Mouse (Mus musculus) liver, adult 2 months (tissue): ENCODE measurements at regions not wholly inside any gene's neighbourhood (a gene's known extent, or its start where the extent isn't known, plus 50 kb on each side); places are given as distances from the start of the nearest gene placed in this dataset.

Experiments used
- DNase-seq: peaks from one replicate; pipeline ENCODE4 v3.0.0-alpha.2; 2011; ENCODE audit warnings: low read depth, low spot score; ENCODE audit errors: extremely low read depth
- H3K27ac ChIP-seq: fragments of 200-500 bp; replicated peaks from 2 replicates; pipeline ENCODE4 v1.5.1; 2012; ENCODE audit warnings: low read depth, mild to moderate bottlenecking, control low read depth, inconsistent platforms, low read length; ENCODE audit not compliant: insufficient read depth
- H3K27me3 ChIP-seq: fragments of 200-500 bp; 2 replicates; pipeline ENCODE4 v1.6.1; 2012; ENCODE audit warnings: mild to moderate bottlenecking, moderate library complexity, low read length, inconsistent platforms; ENCODE audit not compliant: control insufficient read depth, insufficient read depth
- H3K36me3 ChIP-seq: fragments of 200-500 bp; 2 replicates; pipeline ENCODE4 v1.6.1; 2012; ENCODE audit warnings: low read length, inconsistent platforms; ENCODE audit not compliant: control insufficient read depth, insufficient read depth
- H3K4me1 ChIP-seq: fragments of 200-500 bp; 2 replicates; pipeline ENCODE4 v1.6.1; 2011; ENCODE audit warnings: low read length; ENCODE audit not compliant: control insufficient read depth, insufficient read depth
- H3K4me3 ChIP-seq: fragments of 200-500 bp; 2 replicates; pipeline ENCODE4 v1.5.1; 2011; ENCODE audit warnings: low read depth, mild to moderate bottlenecking, control low read depth, low read length, moderate library complexity; ENCODE audit not compliant: insufficient read depth
- H3K79me2 ChIP-seq: fragments of 200-500 bp; 2 replicates; pipeline ENCODE4 v1.6.1; 2012; ENCODE audit warnings: inconsistent platforms, mild to moderate bottlenecking, low read length, moderate library complexity; ENCODE audit not compliant: control insufficient read depth, insufficient read depth
- H3K9ac ChIP-seq: fragments of 200-500 bp; 2 replicates; pipeline ENCODE4 v1.6.1; 2012; ENCODE audit warnings: low read depth, mild to moderate bottlenecking, control low read depth, inconsistent platforms, low read length
- CTCF ChIP-seq: fragments of 200-500 bp; IDR thresholded peaks from 2 replicates; pipeline ENCODE4 v1.5.1; 2011; ENCODE audit warnings: low read depth, low read length, control low read depth
- POLR2A ChIP-seq: fragments of 200-500 bp; IDR thresholded peaks from 2 replicates; pipeline ENCODE4 v1.6.1; 2011; ENCODE audit warnings: low read length, control low read depth; ENCODE audit not compliant: insufficient read depth; ENCODE audit errors: extremely low read depth
- WGBS: fragments of 180-500 bp; shearing (Covaris S2); methylation state at CpG from one replicate; pipeline ENCODE4 v1.1.7; 2018; 5-methylcytosine and 5-hydroxymethylcytosine counted together

- no peak for DNase-seq
- Histone ChIP-seq H3K9ac (no peak overlapping the region), H3K27ac (no peak overlapping the region), H3K4me3 (no peak overlapping the region), H3K4me1 (no peaks in the 10 kb centered on the region; the same call in 1 of the 2 replicates), H3K79me2 (no peaks in the 10 kb centered on the region), H3K36me3 (no peaks in the 10 kb centered on the region), H3K27me3 (no peaks in the 10 kb centered on the region)
- TF ChIP-seq CTCF (no peak), POLR2A (no peak)
- 79% methylated on average over 3 of the region's 3 CpGs for WGBS
Measured at GRCm38 (mm10) chr9:14174324-14175040, 100.4 kb upstream of the Sesn3 start.

GRCm38 (mm10) chr9:14175041-14175881, 99.6 kb upstream of the Sesn3 start:
- Histone ChIP-seq H3K9ac (no peak overlapping the region), H3K27me3 (no peaks in the 10 kb centered on the region), H3K27ac (no peak overlapping the region), H3K36me3 (no peaks in the 10 kb centered on the region), H3K79me2 (no peaks in the 10 kb centered on the region), H3K4me1 (no peaks in the 10 kb centered on the region; the same call in 1 of the 2 replicates), H3K4me3 (no peak overlapping the region)
- TF ChIP-seq POLR2A, result no peak
- no peak for TF ChIP-seq CTCF
- WGBS, result 60% methylated on average over 11 of the region's 11 CpGs
- no peak for DNase-seq

GRCm38 (mm10) chr9:14179777-14180176, 95.1 kb upstream of the Sesn3 start:
- no peaks in the 10 kb centered on the region for H3K79me2 ChIP-seq
- no peak overlapping the region for H3K9ac ChIP-seq
- no peaks in the 10 kb centered on the region for H3K27me3 ChIP-seq
- no peak overlapping the region for H3K27ac ChIP-seq
- H3K4me1 ChIP-seq, result no peaks in the 10 kb centered on the region
- DNase-seq, result no peak
- no peak for TF ChIP-seq POLR2A
- TF ChIP-seq CTCF, result no peak
- H3K4me3 ChIP-seq, result no peak overlapping the region
- 98% methylated on average over 1 of the region's 1 CpGs for WGBS
- no peaks in the 10 kb centered on the region for H3K36me3 ChIP-seq

GRCm38 (mm10) chr9:14184261-14184660, 90.6 kb upstream of the Sesn3 start:
- Histone ChIP-seq H3K9ac (no peak overlapping the region), H3K4me1 (no peaks in the 10 kb centered on the region), H3K4me3 (no peak overlapping the region), H3K27me3 (no peaks in the 10 kb centered on the region), H3K79me2 (no peaks in the 10 kb centered on the region), H3K36me3 (no peaks in the 10 kb centered on the region), H3K27ac (no peak overlapping the region)
- 89% methylated on average over 4 of the region's 4 CpGs for WGBS
- DNase-seq, result no peak
- TF ChIP-seq CTCF, result no peak
- no peak for TF ChIP-seq POLR2A

GRCm38 (mm10) chr9:14185681-14186080, 89.2 kb upstream of the Sesn3 start:
- no peak overlapping the region for H3K27ac ChIP-seq
- no peaks in the 10 kb centered on the region for H3K36me3 ChIP-seq
- no peak for TF ChIP-seq CTCF
- TF ChIP-seq POLR2A, result no peak
- H3K4me1 ChIP-seq, result no peaks in the 10 kb centered on the region
- no peak overlapping the region for H3K4me3 ChIP-seq
- no peak overlapping the region for H3K9ac ChIP-seq
- DNase-seq, result no peak
- WGBS, result 63% methylated on average over 2 of the region's 2 CpGs
- no peaks in the 10 kb centered on the region for H3K27me3 ChIP-seq
- no peaks in the 10 kb centered on the region for H3K79me2 ChIP-seq

GRCm38 (mm10) chr9:14187753-14188152, 87.1 kb upstream of the Sesn3 start:
- 88% methylated on average over 1 of the region's 1 CpGs for WGBS
- Histone ChIP-seq H3K9ac (no peak overlapping the region), H3K4me3 (no peak overlapping the region), H3K36me3 (no peaks in the 10 kb centered on the region), H3K27ac (no peak overlapping the region), H3K4me1 (no peaks in the 10 kb centered on the region), H3K27me3 (no peaks in the 10 kb centered on the region), H3K79me2 (no peaks in the 10 kb centered on the region)
- no peak for DNase-seq
- TF ChIP-seq CTCF, result no peak
